Mouse (Mus musculus): Measurements from ENCODE around the gene Deup1.

Gene Deup1

GRCm38 (mm10) chr9:15627785-15628287 lies at the start of gene Deup1:
Gene Deup1, minus strand, starts transcription at chr9:15627933.
- no peak for DNase-seq

GRCm38 (mm10) chr9:15672251-15672650 lies 44.5 kb upstream of the Deup1 start:
- DNase-seq: no peak

GRCm38 (mm10) chr9:15670002-15670527 lies 42.3 kb upstream of the Deup1 start:
- no peak for DNase-seq

- no peak for DNase-seq
These were observed 41.7 kb upstream of the Deup1 start for GRCm38 (mm10) chr9:15669452-15669851.

- no peak for DNase-seq
These were observed 36.9 kb upstream of the Deup1 start for GRCm38 (mm10) chr9:15664606-15665005.

DNA sequence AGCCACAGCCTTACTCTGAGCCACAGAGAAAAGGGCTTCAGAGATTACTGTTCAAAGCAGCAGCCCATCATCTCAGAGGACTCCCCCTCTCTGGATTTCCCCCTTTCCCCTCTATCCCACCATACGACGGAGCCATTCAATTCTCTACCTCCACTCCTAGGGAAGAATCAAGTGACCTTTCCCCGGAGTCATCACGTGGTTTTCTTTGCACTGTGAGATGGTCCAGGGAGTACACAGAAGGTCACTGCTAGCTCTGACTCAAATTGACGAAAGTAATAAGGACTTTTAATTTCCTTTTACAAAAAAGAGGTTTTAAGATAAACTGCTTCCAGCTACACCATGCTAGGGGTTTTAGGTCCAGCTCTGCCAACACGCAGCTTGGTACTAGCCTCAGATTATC lies 31.3 kb upstream of the Deup1 start:
- no peak for DNase-seq

DNA sequence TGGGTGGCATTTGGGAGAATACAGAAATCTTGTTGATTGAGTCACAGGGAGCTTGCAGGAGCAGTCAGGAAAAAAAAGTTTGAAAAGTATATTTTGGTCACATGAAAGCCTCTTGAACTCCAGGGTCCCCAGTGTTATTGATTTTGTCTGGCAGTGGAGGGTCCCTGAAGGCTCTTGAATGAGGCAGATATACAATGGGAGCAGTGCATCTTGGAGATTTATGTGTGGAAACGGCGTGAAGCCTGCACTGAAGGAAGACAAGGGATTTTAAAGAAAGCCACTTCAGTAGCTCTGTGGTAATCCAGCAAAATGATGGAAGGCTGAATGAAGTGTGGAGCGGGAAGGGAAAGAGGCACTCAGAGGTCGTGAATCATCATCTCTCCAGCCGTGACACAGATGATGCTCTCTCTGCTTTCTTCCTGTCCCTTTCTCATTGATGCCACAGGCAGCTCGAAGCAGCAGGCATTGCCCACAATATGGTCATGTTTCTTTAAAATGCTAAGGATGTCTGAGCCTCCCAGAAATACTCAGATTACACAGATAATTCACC lies 30.6 kb upstream of the Deup1 start:
- DNase-seq: no peak

GRCm38 (mm10) chr9:15653036-15653435 lies 25.3 kb upstream of the Deup1 start:
- no peak for DNase-seq

DNA sequence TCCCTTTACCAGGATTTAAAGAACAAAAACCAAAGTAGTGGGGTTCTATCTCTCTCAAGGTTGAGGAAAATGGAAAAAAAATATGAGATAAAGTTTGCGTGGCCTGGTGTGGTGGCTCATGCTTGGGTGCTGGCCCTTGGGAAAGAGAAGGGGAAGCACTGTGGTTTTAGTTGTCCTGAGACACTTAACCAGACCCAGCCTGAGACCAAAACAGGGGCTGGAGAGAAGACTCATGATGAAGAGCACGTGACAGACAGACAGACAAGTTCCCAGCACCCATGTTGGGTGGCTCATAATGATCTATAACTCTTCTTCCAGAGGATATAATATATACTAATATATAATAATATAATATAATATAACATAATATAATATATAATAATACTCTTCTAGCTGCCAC lies 22.2 kb upstream of the Deup1 start:
- no peak for DNase-seq

DNA sequence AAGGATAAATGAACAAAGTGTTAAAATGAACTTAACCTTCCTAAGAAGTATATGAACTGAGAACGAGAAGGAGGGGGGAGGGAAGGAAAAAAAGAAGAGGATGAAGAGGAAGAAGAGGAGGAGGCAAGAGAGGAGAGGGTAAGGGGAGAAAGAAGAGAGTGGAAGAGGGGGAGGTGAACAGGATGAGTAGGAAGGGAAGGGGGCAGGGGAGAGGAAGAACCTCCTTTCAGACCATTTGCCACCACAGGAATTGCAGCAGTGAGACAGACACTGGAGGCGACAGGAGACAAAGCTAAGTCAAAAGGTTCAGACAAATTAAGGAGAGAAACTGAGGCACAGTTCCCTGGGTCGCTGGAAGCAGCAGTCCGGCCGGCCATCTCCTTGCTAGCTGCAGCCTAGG lies 349 bp downstream of the Deup1 start:
- DNase-seq: no peak

DNA sequence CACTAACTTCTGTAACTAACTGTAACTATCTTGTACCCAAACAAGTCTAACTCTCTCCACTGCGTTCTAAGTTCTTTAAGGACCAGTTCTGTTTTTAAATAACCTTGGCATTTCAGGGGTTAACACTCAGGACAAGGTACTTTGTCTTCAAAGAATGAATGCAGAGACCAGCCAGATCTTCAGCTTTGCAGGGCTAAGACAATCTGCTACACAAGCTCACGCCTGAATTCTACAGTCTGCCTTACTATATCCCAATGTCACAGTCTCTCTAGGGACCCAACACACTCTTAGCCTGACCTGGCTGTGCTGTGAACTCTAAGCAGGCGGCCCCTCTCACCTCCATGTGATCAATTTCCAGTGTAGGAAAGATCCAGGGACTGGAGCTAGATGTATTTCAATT lies 3.0 kb downstream of the Deup1 start:
- DNase-seq: no peak

DNA sequence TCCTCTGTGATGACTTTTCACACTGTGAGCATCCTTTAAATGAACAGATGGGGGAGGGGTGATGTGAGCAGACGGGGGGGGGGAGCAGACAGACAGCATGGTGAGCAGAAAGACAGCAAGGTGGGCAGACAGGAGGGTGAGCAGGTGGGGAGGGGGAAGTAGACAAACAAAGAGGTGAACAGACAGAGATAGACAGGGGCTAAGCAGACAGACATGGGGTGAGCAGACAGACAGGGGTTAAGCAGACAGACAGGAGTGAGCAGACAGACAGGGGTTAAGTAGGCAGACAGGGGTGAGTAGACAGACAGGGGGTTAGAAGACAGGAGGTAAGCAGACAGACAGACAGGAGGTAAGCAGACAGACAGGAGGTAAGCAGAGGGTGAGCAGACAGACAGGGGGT lies 8.0 kb downstream of the Deup1 start:
- no peak for DNase-seq

- DNase-seq: no peak
These were observed 8.6 kb downstream of the Deup1 start for GRCm38 (mm10) chr9:15619020-15619590.

DNA sequence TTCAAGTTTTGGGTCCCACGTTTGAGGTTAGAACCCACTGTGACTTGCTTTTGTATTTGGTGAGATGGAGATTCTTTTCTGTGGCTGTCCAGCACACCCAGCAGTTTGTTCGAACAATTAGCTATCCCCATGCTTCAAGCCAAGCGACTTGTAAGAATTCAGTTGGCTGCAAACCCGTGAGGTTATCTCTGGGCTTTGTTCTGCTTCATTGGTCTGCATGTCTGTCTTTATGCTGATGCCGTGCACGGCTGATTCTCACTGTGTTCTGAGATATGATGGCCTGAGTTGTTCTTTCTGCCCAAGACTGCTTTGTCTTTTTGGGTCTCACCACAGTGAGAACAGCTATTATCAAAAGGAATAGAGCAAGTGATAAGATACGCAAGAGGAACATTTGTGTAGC lies 10.7 kb downstream of the Deup1 start:
- no peak for DNase-seq

GRCm38 (mm10) chr9:15616471-15616870 lies 11.3 kb downstream of the Deup1 start:
- no peak for DNase-seq

- no peak for DNase-seq
These were observed 18.3 kb downstream of the Deup1 start for GRCm38 (mm10) chr9:15609280-15609930.

DNA sequence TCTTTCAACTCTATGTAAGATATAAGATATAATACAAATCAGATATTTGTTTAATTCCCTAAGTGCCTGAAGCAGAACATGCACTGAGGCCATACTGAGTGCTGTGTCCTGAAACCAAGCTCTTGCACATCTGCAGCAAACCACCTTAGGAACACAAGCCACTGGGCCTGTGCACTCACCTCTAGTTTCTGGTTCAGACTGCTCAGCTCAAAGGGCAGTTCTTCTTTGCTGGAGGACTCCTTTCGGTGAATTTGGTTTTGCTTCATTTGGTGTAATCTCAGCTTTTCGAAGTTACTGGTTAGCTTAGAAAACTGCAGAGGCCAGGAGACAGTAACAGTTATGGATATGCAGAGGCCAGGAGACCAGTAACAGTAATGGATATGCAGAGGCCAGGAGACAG lies 20.1 kb downstream of the Deup1 start:
- DNase-seq: no peak

DNA sequence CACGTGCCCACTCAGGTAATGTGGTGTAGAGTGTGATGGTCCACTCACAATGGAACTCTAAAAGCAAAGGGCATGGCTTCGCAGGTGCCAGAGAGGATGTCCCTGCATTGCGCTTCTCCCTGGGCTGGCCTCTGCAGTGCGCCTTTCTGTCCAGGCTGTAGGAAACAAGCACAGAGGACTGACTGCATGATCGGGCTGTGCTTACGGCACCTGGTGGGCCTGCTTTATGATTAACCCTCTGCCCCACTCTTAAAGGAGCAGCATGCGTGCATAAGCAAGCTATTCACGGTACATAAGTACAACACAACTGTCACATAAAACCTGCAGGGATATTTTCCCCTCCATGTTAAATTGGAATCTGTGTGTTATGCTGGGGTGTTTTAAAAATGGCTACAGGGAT lies 24.6 kb downstream of the Deup1 start:
- DNase-seq: no peak

DNA sequence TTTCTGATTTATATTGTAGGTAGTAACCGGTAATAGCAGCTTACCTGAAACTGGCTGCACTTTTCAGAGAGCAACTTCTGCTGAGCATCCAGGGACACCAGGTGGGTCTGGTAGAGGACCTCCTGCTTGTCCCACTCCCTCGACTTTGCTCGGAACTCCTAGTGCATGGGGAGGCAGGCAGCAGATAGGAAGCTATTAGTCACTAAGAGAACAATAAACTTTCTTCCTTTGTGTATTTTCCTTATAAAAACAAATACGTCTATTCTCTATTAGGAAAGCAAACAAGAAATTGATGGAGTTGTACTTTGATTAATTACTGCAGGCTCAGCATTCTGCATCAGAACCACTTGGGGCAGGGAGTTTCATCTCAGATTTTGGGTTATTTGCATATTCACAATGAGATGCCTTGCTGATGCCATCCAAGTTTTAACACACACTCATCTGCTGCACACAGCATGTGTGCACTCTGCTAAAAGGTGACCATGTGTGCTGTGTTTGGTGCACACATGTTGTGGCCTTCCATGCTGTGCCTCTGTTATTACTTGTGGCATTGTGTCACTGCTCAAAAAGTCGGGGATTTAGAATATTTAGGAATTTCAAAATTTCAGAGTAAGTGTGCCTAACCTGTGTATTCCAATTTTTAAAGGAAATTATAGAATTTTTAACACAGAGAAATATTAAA lies 26.7 kb downstream of the Deup1 start:
- DNase-seq: no peak

GRCm38 (mm10) chr9:15600156-15600858 lies 27.4 kb downstream of the Deup1 start:
- DNase-seq: no peak

DNA sequence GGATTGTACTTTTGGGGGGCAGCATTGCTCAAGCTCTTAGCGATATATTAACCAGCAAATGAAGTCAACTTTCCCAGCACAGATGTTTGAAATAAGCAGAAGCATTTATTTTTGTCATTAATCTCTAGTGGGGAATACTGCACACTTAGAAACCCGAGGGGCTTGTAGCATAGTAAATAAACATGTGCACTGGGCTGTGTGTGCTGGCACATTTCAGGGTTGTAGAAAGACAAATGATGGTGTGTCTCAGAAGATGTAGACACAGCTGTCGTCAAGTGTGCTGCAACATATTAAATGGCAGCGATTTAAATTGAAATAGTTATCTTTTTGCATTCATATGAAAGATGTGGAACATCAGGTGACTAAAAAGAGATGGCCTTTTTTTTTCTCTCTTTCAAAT lies 31.1 kb downstream of the Deup1 start:
- no peak for DNase-seq

DNA sequence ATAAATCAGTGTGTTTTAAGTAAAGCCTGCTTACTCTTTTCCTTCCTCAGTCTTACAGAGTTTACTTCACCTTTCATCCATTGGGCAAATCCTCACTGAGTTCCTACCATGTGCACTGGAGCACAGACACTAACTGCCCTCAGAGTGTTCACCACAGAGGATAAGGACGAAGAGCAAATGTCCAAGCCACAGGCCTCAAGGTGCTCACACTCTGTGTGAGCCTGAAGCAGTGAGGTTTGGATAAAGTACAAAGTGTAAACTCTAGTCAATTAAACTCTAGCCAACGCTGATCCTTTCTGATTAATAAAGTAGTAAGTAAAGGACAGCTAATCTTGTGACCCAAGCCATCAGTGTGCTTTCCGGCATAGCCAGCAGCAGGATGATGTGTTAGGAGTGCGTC lies 33.6 kb downstream of the Deup1 start:
- no peak for DNase-seq

Data from thymus, postnatal 14 days (tissue).